Mouse (Mus musculus) CD4-positive, CD25-positive, alpha-beta regulatory T cell, adult 4 months (primary cell): ENCODE measurements around the gene 1700016K19Rik. TPM values are rescaled to one million over a fixed set of nuclear protein-coding genes. Genes with fewer than 3 reads are reported as not detected.
A peak's percentile ranks its signal among the peaks of the same experiment; 100 is the strongest.
"Not testable (repeated sequence)": the region's sequence is repeated elsewhere in the genome, so short reads cannot be mapped to it uniquely, and the experiment has no call there.

Experiments
- ATAC-seq: one replicate; pipeline ENCODE4 v1.8.0; 2017
- polyA plus RNA-seq, 2 experiments: library from polyadenylated mRNA; unstranded; fragments of 100-300 nt; shearing (Covaris generic); gene quantifications; one replicate each; pipeline ENCODE4 v1.2.1; 2017

Gene 1700016K19Rik
- polyA plus RNA-seq, 2 experiments from 2014 or later, result not detected

- ATAC-seq, result no peak
Observed at GRCm38 (mm10) chr11:75985948-75986347, 13.8 kb upstream of the 1700016K19Rik start.

DNA sequence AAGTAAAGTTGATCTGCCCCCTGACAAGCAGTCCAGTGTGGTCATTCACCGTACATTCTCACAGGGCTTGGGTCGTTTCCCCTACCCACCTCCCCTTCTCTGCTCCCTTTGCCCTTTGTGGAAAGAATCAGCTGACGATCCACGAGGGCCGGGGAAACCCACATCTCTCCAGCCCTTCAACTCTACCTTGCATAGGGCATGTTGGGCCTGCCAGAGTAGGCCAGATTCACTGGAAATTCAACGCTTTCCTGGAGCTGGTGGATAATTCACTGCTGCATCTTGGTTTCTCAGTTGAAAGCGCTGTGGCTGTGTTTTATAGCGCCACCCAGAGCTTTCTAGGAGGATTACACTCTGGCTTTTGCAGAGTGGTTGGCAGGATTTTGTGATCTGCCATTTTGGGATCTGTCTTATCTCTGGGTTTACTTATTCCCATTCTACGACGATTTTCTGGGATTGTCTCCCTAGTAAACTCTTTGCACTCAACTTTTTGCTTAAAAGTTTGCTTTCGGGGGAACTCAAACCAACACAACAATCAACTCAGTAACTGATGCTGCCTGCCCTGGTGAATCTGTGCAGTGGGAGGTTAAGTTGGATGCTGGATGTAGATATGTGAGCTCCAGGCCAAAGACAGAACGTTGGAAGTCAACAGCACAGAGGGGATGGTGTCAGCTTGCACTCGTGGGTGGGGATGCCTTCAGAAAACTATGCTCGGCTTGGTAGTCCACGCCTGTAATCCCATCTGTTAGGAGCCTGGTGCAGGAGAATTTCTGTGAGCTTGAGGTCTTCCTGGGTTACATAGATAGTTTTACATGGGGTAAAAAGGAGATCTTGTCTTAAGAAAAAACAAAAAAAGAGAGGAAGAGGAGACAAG, 8.5 kb upstream of the 1700016K19Rik start:
- ATAC-seq, result no peak

DNA sequence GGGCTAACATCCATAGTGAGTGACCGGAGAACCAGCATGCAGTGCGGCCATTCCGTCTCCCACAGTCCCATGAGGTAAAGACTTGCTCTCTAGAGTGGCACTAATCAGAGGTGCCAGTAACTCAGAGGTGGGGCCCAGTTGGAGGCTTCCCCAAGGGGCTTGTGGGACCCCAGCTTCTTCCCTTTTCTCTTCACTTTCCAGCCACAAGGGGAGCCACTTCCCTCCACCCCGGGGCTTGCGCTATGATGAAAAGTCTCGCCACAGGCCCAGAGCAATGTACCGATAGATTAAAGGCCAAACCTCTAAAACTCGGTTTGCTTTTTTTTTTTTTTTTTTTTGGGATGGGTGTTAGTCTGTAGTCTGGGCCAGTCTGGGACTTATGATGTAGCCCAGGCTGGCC, 7.8 kb upstream of the 1700016K19Rik start:
- ATAC-seq, result no peak

- no peak for ATAC-seq
Observed at GRCm38 (mm10) chr11:75992481-75992880, 7.2 kb upstream of the 1700016K19Rik start.

DNA sequence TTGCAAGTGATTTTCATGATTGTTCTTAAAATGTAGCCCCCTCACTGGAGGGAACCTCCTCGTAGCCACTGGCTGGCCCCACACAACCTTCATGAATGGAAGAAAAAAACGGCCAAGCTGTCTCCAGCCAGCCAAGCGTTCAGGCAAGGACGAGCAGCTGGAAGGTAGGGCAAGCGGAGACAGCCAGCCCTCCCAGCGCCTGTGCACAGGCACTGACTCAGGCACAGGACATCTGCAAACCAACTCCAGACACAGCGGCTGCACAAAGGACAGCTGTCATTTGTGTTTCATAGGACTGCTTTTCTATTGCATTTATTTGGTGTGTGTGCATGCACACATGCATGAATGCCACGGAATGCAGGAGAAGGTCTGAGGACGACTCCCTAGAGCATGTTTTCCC, 5.4 kb upstream of the 1700016K19Rik start:
- ATAC-seq, result no peak

DNA sequence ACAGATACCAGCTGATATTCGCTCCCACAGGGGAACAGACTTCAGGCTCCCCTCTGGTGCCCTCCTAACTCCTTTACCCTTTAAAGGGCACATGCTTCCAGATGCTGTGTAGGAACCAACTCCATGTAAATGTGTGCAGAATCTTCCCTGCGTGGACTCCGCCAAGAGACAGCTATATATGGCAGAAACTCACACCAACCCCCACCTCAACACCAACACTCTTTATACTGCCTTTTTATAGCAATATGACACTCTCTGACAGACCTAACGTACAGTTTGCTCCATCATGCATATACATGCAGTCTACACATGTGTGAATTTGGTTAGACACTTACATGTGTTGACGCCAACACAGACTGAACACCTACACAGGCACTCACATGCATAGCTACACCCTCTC, 989 bp downstream of the 1700016K19Rik start:
- no peak for ATAC-seq

DNA sequence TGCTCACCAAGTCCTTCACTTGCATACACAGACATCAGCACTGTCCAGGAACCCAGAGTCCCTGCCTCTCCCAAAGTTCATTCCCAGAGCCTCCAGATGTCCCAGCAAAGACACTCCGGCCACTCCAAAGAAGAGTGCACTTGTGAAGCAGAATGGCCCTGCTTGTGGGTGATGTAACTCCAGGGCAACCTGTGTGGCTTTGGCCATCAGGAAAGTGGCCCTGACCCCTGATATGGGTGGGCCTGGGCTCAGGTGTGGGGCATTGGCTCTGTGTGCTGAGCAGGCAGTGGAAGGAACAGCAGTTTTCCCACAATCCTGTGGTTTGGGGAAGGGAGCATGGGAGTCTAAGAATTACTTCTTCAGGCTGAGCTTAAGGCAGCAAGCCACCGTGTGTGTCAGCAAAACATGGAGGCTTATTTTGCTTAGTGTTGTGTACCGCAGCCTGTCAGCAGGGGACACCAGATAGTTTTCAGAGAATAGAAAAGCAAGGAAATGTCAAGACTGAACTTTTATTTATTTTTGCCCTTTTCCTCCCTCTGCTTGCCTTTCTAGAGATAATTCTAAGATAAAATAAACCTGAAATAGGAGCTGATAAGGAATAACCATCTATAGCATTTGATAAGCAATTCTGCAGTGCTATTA, 1.6 kb downstream of the 1700016K19Rik start:
- ATAC-seq, result no peak

GRCm38 (mm10) chr11:76004276-76004675, 4.6 kb downstream of the 1700016K19Rik start:
- not testable (repeated sequence) for ATAC-seq

DNA sequence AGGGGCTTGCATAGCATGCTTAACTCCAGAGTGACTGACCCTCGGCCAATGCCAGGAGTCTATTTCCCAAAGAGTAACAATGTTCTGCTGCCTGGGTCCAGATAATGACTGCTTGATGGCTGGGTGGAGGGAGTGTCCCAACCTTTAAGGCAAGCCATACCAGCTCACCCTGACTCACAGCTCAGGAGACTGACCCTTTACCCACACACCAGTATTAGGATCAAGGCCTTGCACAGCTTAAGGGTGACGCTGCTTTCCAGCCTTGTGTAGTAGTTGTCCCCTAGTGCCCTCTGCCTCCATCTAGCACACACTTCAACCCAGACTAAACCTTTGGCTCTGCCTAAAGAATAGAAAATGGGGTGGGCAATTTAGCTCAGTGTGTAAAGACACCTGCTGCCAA, 8.4 kb downstream of the 1700016K19Rik start:
- ATAC-seq, result no peak

DNA sequence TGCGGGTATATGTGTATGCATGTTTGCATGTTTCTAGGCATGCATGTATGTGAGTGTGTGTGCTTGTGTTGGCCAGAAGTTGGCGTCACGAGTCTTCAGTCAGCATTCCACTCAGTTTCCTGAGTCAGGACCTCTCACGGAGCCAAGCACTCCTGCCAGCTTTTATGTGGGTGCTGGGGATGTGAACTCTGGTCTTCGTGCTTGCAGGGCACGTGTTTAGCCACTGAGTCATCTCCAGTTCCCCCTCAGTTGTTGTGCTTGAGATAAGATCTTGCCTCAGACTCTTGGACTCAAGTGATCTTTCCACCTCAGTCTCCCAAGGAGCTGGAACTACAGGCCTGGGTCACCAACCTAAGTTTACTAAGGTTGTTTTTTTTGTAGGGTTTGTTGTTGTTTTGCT, 9.4 kb downstream of the 1700016K19Rik start:
- no peak for ATAC-seq

DNA sequence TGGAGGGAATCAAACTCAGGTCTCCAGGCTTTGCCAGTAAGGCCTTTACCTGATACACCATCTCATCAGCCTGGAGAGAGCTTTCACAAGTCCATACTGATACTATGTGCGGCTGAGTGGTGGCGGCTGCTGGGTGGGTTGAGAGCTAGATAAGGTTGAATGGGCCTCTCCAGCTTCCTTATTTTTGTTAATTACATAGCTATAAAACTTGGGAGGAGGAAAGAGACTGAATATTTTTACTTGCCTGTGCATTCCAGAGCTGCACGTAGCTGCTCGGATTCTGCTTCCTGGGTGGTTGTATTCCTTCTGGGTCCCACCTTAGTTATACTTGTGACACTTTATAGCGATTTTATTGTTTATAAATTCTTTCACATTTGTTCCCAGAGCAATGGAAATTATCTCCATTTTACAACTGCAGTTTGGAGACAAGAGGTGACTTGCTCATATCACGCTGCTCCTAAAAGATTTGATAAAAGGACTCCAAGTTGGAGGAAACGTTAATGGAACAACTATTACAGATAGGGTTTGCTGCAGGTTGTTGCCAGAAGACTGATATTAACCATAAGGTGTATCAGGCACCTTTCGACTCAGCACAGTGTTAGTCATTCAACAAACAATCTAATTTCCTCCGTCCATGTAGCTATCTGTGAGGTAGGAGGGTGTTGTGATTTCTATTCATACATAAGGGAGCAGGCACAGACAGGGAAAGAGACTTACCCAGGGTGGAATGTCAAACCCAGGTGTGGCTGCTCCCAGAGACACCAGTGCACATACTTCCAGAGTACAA, 11.3 kb downstream of the 1700016K19Rik start:
- no peak for ATAC-seq

DNA sequence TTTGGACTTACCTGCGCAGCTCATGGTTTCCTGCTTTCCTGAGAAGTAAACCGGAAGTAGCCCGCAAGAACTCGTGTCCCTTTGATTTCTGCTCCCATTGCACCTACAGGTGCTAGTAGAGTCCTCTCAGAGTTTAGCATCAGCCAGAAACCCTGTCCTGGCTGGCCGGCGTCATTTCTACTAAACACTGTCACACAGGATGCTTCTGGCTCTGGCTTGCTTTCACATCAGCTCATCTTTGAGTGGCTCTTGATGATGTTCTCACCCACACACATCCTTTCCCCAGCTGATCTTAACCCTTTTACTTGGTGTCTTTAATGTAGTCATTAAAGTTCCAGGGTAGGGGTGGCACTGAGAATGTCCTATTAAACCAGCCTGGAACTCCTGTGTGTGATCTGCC, 15.5 kb downstream of the 1700016K19Rik start:
- ATAC-seq, result peak; percentile 93

- ATAC-seq, result no peak
Observed at GRCm38 (mm10) chr11:76015814-76016213, 16.1 kb downstream of the 1700016K19Rik start.

DNA sequence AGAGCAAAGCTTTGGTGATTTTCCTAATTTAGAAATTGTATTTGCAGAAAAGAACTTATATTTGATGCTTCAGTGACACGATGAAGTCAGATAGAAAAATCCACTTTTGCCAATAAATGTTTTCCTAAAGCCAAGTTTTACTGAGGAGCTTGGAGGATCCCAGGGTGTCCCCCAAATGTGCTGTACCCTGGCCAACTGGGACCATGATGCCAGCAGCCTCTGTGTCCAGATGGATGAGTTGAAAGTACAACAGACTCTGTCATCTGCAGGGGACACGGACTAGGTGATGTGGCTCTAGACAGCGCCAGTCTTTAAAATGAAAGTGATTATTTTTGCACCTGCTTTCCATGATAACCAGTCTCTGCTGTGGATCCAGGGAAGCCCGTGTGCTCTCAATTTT, 20.2 kb downstream of the 1700016K19Rik start:
- ATAC-seq, result no peak

DNA sequence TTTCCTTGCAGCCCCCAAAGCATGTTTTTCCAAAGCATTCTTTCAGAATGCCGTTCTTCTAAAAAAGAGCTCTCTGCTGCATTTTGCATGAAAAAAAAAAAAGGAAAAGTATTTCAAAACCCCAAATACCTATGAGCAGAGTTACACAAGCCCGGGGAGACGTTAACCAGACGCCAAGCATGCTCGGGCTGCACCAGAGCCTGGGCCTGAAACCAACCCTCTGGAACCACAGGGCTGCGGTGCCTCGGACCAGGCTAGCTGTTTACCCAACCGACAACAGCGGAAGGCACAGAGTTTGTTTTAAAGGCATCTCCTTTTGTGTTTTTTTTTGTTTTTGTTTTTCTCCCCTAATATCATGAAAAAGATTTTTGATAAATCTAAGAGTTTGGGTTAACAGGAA, 21.2 kb downstream of the 1700016K19Rik start:
- ATAC-seq, result no peak

GRCm38 (mm10) chr11:76025080-76025583, 25.4 kb downstream of the 1700016K19Rik start:
- ATAC-seq, result no peak

DNA sequence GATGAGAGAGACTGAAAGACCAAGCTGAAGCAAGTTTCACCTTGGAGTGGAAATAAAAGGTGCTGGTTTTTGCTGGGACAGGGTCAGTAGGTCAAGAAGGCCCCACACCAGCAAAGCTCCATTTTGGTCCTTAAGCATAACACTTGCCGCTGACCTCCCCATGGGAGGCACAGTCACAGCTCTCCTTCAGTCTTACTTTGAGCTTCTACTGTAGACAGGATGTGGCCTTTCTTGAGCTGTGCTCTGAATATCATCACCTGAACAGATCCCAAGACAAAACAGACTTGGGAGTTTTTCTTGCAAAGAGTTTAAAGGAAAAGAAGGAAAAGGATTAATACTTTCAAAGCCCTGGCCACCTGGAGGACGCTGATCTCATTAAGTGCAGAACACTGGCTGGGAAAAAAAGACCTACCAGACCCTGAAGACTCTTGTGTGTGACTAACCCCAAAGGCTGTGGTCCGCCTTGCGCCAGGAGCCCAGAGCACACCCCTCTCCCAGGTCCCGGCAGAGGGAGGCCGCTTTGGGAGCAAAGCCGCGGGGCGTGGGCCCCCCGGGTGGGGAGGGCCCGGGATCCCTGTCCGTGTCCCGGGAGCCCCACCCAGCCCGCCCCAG, 26.9 kb downstream of the 1700016K19Rik start:
- peak; percentile 75 for ATAC-seq

- peak; percentile 43 for ATAC-seq
Observed at GRCm38 (mm10) chr11:76027139-76028071, 27.7 kb downstream of the 1700016K19Rik start, which contains the start of gene Rflnb. Gene Rflnb (minus strand): TSS chr11:76027782.

- no peak for ATAC-seq
Observed at GRCm38 (mm10) chr11:76028072-76028465, 28.4 kb downstream of the 1700016K19Rik start.

DNA sequence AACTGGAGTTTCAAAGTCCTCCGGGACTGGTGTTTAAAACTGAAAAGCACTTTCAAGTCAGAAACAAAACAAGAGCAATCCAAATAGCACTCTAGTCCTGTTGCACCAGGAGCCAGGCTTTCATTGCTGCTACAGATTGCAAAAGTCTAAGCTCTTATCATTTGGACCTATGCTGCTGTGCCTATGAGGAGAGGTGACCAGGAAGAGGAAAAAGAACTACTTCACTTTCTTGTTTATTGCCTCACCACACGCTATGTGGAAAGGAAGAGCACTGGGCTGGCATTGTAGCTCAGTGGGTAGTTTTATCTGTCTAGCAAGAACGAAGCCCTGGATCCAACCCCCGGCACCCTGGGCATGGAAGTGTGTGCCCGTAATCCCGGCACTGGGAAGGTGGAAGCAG, 33.6 kb downstream of the 1700016K19Rik start:
- no peak for ATAC-seq

DNA sequence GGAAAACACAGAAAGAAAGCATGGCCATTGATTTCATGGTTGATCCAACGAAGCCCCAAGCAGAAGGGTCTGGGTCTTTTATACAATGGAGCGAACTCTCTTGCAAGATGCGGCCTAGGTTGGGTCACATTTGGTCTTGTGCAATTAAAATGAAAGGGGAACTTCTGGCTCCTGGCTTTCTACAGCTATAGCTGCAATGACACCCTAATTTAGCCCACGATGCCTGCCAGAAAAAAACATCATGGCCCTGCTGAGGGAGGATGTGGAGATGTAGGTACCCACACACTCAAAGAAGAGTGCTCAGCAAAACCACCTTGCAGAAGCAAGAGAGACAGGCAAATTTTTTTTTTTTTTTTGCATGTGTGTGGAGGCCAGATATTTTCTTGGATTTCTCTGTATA, 34.1 kb downstream of the 1700016K19Rik start:
- no peak for ATAC-seq
